Mouse (Mus musculus): ENCODE results near the gene Syne2. TPM values are rescaled to one million over a fixed set of nuclear protein-coding genes. Genes with fewer than 3 reads are reported as not detected.

The Syne2 gene
- total RNA-seq, 1 experiment: 15.0 TPM

- in situ Hi-C loops (cut with MboI; ENCODE audit: low sequenced_read_pairs in 2 of 2, unreplicated experiment in 2 of 2): no loop called here
- H3K9me3 ChIP-seq (ENCODE audit: control insufficient read depth, insufficient read depth, low read depth, low read length): no peaks in the 10 kb centered on the region
- DNase-seq (ENCODE audit: low read depth, low spot score): no peak
- no peak overlapping the region for H3K27ac ChIP-seq (ENCODE audit: insufficient read depth, low read depth, low read length, poor library complexity, severe bottlenecking)
- H3K9ac ChIP-seq (ENCODE audit: insufficient read depth, low read depth, low read length, poor library complexity, severe bottlenecking): no peak overlapping the region
- TF ChIP-seq CHD2 (IDR thresholded peaks at IDR 0.05; ENCODE audit: low read depth, low read length) (no peak), HCFC1 (IDR thresholded peaks at IDR 0.05; ENCODE audit: borderline replicate concordance, insufficient read depth, low read length) (no peak), MAFK (IDR thresholded peaks at IDR 0.05; ENCODE audit: insufficient read depth, low read depth, low read length) (no peak), ZC3H11A (IDR thresholded peaks at IDR 0.05; ENCODE audit: borderline replicate concordance, low read depth, low read length) (no peak)
- no peak overlapping the region for H3K4me3 ChIP-seq (ENCODE audit: insufficient read depth in 1 of 2, low read depth in 1 of 2, low read length in 2 of 2, poor library complexity in 1 of 2, severe bottlenecking in 1 of 2)
- no peaks in the 10 kb centered on the region for H3K36me3 ChIP-seq (ENCODE audit: control insufficient read depth, insufficient read depth, low read length, poor library complexity, severe bottlenecking)
- H3K4me1 ChIP-seq (ENCODE audit: control insufficient read depth in 2 of 2, insufficient read depth in 2 of 2, low read length in 2 of 2, poor library complexity in 1 of 2): no peaks in the 10 kb centered on the region; a peak in 1 of 4 replicates
Measured at GRCm38 (mm10) chr12:76116577-76116976, 298.6 kb downstream of the Syne2 start.

GRCm38 (mm10) chr12:76117632-76118153 lies 299.8 kb downstream of the Syne2 start:
- DNase-seq (ENCODE audit: low read depth, low spot score): no peak
- H3K36me3 ChIP-seq (ENCODE audit: control insufficient read depth, insufficient read depth, low read length, poor library complexity, severe bottlenecking): no peaks in the 10 kb centered on the region
- no peak overlapping the region for H3K27ac ChIP-seq (ENCODE audit: insufficient read depth, low read depth, low read length, poor library complexity, severe bottlenecking)
- no peaks in the 10 kb centered on the region for H3K9me3 ChIP-seq (ENCODE audit: control insufficient read depth, insufficient read depth, low read depth, low read length)
- no peaks in the 10 kb centered on the region; a peak in 1 of 4 replicates for H3K4me1 ChIP-seq (ENCODE audit: control insufficient read depth in 2 of 2, insufficient read depth in 2 of 2, low read length in 2 of 2, poor library complexity in 1 of 2)
- H3K9ac ChIP-seq (ENCODE audit: insufficient read depth, low read depth, low read length, poor library complexity, severe bottlenecking): no peak overlapping the region
- no peak overlapping the region for H3K4me3 ChIP-seq (ENCODE audit: insufficient read depth in 1 of 2, low read depth in 1 of 2, low read length in 2 of 2, poor library complexity in 1 of 2, severe bottlenecking in 1 of 2)
- TF ChIP-seq MAFK (IDR thresholded peaks at IDR 0.05; ENCODE audit: insufficient read depth, low read depth, low read length): no peak
- TF ChIP-seq ZNF384 (IDR thresholded peaks at IDR 0.05; ENCODE audit: low read depth, low read length): no peak
- TF ChIP-seq HCFC1 (IDR thresholded peaks at IDR 0.05; ENCODE audit: borderline replicate concordance, insufficient read depth, low read length): no peak
- TF ChIP-seq ZC3H11A (IDR thresholded peaks at IDR 0.05; ENCODE audit: borderline replicate concordance, low read depth, low read length): no peak
- TF ChIP-seq CHD2 (IDR thresholded peaks at IDR 0.05; ENCODE audit: low read depth, low read length): no peak
- in situ Hi-C loops (cut with MboI; ENCODE audit: low sequenced_read_pairs in 2 of 2, unreplicated experiment in 2 of 2): no loop called here

GRCm38 (mm10) chr12:76123223-76123622 lies 305.3 kb downstream of the Syne2 start:
- TF ChIP-seq ZNF384 (IDR thresholded peaks at IDR 0.05; ENCODE audit: low read depth, low read length) (no peak), ZC3H11A (IDR thresholded peaks at IDR 0.05; ENCODE audit: borderline replicate concordance, low read depth, low read length) (no peak), HCFC1 (IDR thresholded peaks at IDR 0.05; ENCODE audit: borderline replicate concordance, insufficient read depth, low read length) (no peak), MAFK (IDR thresholded peaks at IDR 0.05; ENCODE audit: insufficient read depth, low read depth, low read length) (no peak), CHD2 (IDR thresholded peaks at IDR 0.05; ENCODE audit: low read depth, low read length) (no peak)
- Histone ChIP-seq H3K9ac (ENCODE audit: insufficient read depth, low read depth, low read length, poor library complexity, severe bottlenecking) (no peak overlapping the region), H3K36me3 (ENCODE audit: control insufficient read depth, insufficient read depth, low read length, poor library complexity, severe bottlenecking) (no peaks in the 10 kb centered on the region), H3K27ac (ENCODE audit: insufficient read depth, low read depth, low read length, poor library complexity, severe bottlenecking) (no peak overlapping the region), H3K4me1 (ENCODE audit: control insufficient read depth in 2 of 2, insufficient read depth in 2 of 2, low read length in 2 of 2, poor library complexity in 1 of 2) (no peaks in the 10 kb centered on the region), H3K4me3 (ENCODE audit: insufficient read depth in 1 of 2, low read depth in 1 of 2, low read length in 2 of 2, poor library complexity in 1 of 2, severe bottlenecking in 1 of 2) (no peak overlapping the region), H3K9me3 (ENCODE audit: control insufficient read depth, insufficient read depth, low read depth, low read length) (no peaks in the 10 kb centered on the region)
- in situ Hi-C loops (cut with MboI; ENCODE audit: low sequenced_read_pairs in 2 of 2, unreplicated experiment in 2 of 2): no loop called here
- no peak for DNase-seq (ENCODE audit: low read depth, low spot score)

GRCm38 (mm10) chr12:76128306-76128705 lies 310.4 kb downstream of the Syne2 start:
- no peaks in the 10 kb centered on the region for H3K4me1 ChIP-seq (ENCODE audit: control insufficient read depth in 2 of 2, insufficient read depth in 2 of 2, low read length in 2 of 2, poor library complexity in 1 of 2)
- H3K36me3 ChIP-seq (ENCODE audit: control insufficient read depth, insufficient read depth, low read length, poor library complexity, severe bottlenecking): no peaks in the 10 kb centered on the region
- TF ChIP-seq MAFK (IDR thresholded peaks at IDR 0.05; ENCODE audit: insufficient read depth, low read depth, low read length) (no peak), HCFC1 (IDR thresholded peaks at IDR 0.05; ENCODE audit: borderline replicate concordance, insufficient read depth, low read length) (no peak), CHD2 (IDR thresholded peaks at IDR 0.05; ENCODE audit: low read depth, low read length) (no peak), ZC3H11A (IDR thresholded peaks at IDR 0.05; ENCODE audit: borderline replicate concordance, low read depth, low read length) (no peak), ZNF384 (IDR thresholded peaks at IDR 0.05; ENCODE audit: low read depth, low read length) (no peak)
- H3K9ac ChIP-seq (ENCODE audit: insufficient read depth, low read depth, low read length, poor library complexity, severe bottlenecking): no peak overlapping the region
- no peak overlapping the region for H3K4me3 ChIP-seq (ENCODE audit: insufficient read depth in 1 of 2, low read depth in 1 of 2, low read length in 2 of 2, poor library complexity in 1 of 2, severe bottlenecking in 1 of 2)
- H3K9me3 ChIP-seq (ENCODE audit: control insufficient read depth, insufficient read depth, low read depth, low read length): no peaks in the 10 kb centered on the region
- H3K27ac ChIP-seq (ENCODE audit: insufficient read depth, low read depth, low read length, poor library complexity, severe bottlenecking): no peak overlapping the region
- in situ Hi-C loops (cut with MboI; ENCODE audit: low sequenced_read_pairs in 2 of 2, unreplicated experiment in 2 of 2): no loop called here
- no peak for DNase-seq (ENCODE audit: low read depth, low spot score)

- Histone ChIP-seq H3K4me3 (ENCODE audit: insufficient read depth in 1 of 2, low read depth in 1 of 2, low read length in 2 of 2, poor library complexity in 1 of 2, severe bottlenecking in 1 of 2) (no peak overlapping the region), H3K9me3 (ENCODE audit: control insufficient read depth, insufficient read depth, low read depth, low read length) (no peaks in the 10 kb centered on the region), H3K36me3 (ENCODE audit: control insufficient read depth, insufficient read depth, low read length, poor library complexity, severe bottlenecking) (no peaks in the 10 kb centered on the region), H3K9ac (ENCODE audit: insufficient read depth, low read depth, low read length, poor library complexity, severe bottlenecking) (no peak overlapping the region), H3K4me1 (ENCODE audit: control insufficient read depth in 2 of 2, insufficient read depth in 2 of 2, low read length in 2 of 2, poor library complexity in 1 of 2) (no peaks in the 10 kb centered on the region), H3K27ac (ENCODE audit: insufficient read depth, low read depth, low read length, poor library complexity, severe bottlenecking) (no peak overlapping the region)
- no peak for TF ChIP-seq ZNF384 (IDR thresholded peaks at IDR 0.05; ENCODE audit: low read depth, low read length)
- TF ChIP-seq CHD2 (IDR thresholded peaks at IDR 0.05; ENCODE audit: low read depth, low read length): no peak
- TF ChIP-seq ZC3H11A (IDR thresholded peaks at IDR 0.05; ENCODE audit: borderline replicate concordance, low read depth, low read length): no peak
- TF ChIP-seq MAFK (IDR thresholded peaks at IDR 0.05; ENCODE audit: insufficient read depth, low read depth, low read length): no peak
- no peak for TF ChIP-seq HCFC1 (IDR thresholded peaks at IDR 0.05; ENCODE audit: borderline replicate concordance, insufficient read depth, low read length)
- in situ Hi-C loops (cut with MboI; ENCODE audit: low sequenced_read_pairs in 2 of 2, unreplicated experiment in 2 of 2): no loop called here
- DNase-seq (ENCODE audit: low read depth, low spot score): no peak
Measured at GRCm38 (mm10) chr12:76128831-76129230, 310.9 kb downstream of the Syne2 start.

Measured in ES-E14 (cell line).